Mouse (Mus musculus) embryonic facial prominence, embryonic 11.5 days (tissue): Measurements from ENCODE around the gene Gm21962. TPM values are rescaled to one million over a fixed set of nuclear protein-coding genes. Genes with fewer than 3 reads are reported as not detected.

Source experiments
- ATAC-seq: fragments of 200-750 bp; cut with Nextera tagmentation; replicated peaks from 2 replicates; pipeline ENCODE4 v1.8.0; 2017; ENCODE audit warnings: low read depth; ENCODE audit not compliant: insufficient number of reproducible peaks, low FRiP score, low TSS enrichment
- DNase-seq: peaks from one replicate; pipeline ENCODE4 v3.0.0-alpha.2; 2015; ENCODE audit warnings: low spot score
- H3K27ac ChIP-seq: fragments of 300-500 bp; sonication (generic); replicated peaks from 2 replicates; pipeline ENCODE4 v1.5.1; 2014; ENCODE audit warnings: mild to moderate bottlenecking, low read depth, low read length, control low read depth
- H3K27me3 ChIP-seq: fragments of 300-500 bp; sonication (generic); 2 replicates; pipeline ENCODE4 v1.6.1; 2014; ENCODE audit warnings: mild to moderate bottlenecking, low read length, moderate library complexity, mixed read lengths; ENCODE audit not compliant: control insufficient read depth, insufficient read depth
- H3K36me3 ChIP-seq: fragments of 300-500 bp; sonication (generic); replicated peaks from 2 replicates; pipeline ENCODE4 v1.6.1; 2014; ENCODE audit warnings: low read depth, mild to moderate bottlenecking, low read length, moderate library complexity, mixed read lengths; ENCODE audit not compliant: control insufficient read depth, insufficient read depth
- H3K4me1 ChIP-seq: fragments of 300-500 bp; sonication (generic); 2 replicates; pipeline ENCODE4 v1.6.1; 2014; ENCODE audit warnings: low read length, mixed read lengths; ENCODE audit not compliant: control insufficient read depth, insufficient read depth
- H3K4me2 ChIP-seq: fragments of 300-500 bp; sonication (generic); 2 replicates; pipeline ENCODE4 v1.6.1; 2014; ENCODE audit warnings: low read depth, mild to moderate bottlenecking, control low read depth, low read length, moderate library complexity
- H3K4me3 ChIP-seq: fragments of 300-500 bp; sonication (generic); 2 replicates; pipeline ENCODE4 v1.5.1; 2014; ENCODE audit warnings: low read depth, low read length, control low read depth
- H3K9ac ChIP-seq: fragments of 300-500 bp; sonication (generic); replicated peaks from 2 replicates; pipeline ENCODE4 v1.6.1; 2014; ENCODE audit warnings: mild to moderate bottlenecking, control low read depth, low read length
- H3K9me3 ChIP-seq: fragments of 300-500 bp; sonication (generic); replicated peaks from 2 replicates; pipeline ENCODE4 v1.6.1; 2016; ENCODE audit warnings: mild to moderate bottlenecking, low read length, inconsistent platforms, mixed read lengths; ENCODE audit not compliant: control insufficient read depth
- WGBS: fragments of 180-500 bp; shearing (Covaris S2); extraction: QIAGEN DNeasy Blood & Tissue Kit; methylation state at CpG from one replicate; pipeline ENCODE4 v1.1.7; 2014; 5-methylcytosine and 5-hydroxymethylcytosine counted together
- polyA plus RNA-seq: library from polyadenylated mRNA; unstranded; fragments of >200 nt; fragmentation: Nextera tagmentation; extraction: Ambion mirVana; gene quantifications from 2 replicates; pipeline ENCODE4 v1.2.1, GENCODE M21; 2014

Gm21962 gene
- polyA plus RNA-seq, 1 experiment from 2014 or later = not detected

GRCm38 (mm10) chr3:137682911-137683806, 11.8 kb downstream of the Gm21962 start:
- peak; percentile 95 for ATAC-seq
- no peaks in the 10 kb centered on the region for H3K27me3 ChIP-seq
- no peaks in the 10 kb centered on the region for H3K36me3 ChIP-seq
- no peaks in the 10 kb centered on the region for H3K9me3 ChIP-seq
- H3K4me3 ChIP-seq = no peak overlapping the region
- H3K4me1 ChIP-seq = no peaks in the 10 kb centered on the region
- no peak overlapping the region; the same call in 1 of the 2 replicates for H3K4me2 ChIP-seq
- H3K27ac ChIP-seq = no peak overlapping the region
- DNase-seq = peak; percentile 84
- WGBS = 24% methylated on average over 7 of the region's 7 CpGs
- H3K9ac ChIP-seq = no peak overlapping the region

GRCm38 (mm10) chr3:137683807-137684403, 12.6 kb downstream of the Gm21962 start:
- 26% methylated on average over 6 of the region's 6 CpGs for WGBS
- H3K27ac ChIP-seq = no peak overlapping the region

GRCm38 (mm10) chr3:137686932-137687331, 15.6 kb downstream of the Gm21962 start:
- H3K36me3 ChIP-seq = no peaks in the 10 kb centered on the region
- H3K4me1 ChIP-seq = no peaks in the 10 kb centered on the region
- no peak overlapping the region for H3K4me3 ChIP-seq
- WGBS = 91% methylated on average over 2 of the region's 2 CpGs
- no peak overlapping the region for H3K9ac ChIP-seq
- DNase-seq (no peak), ATAC-seq (no peak)
- no peak overlapping the region for H3K4me2 ChIP-seq
- no peaks in the 10 kb centered on the region for H3K27me3 ChIP-seq
- H3K27ac ChIP-seq = no peak overlapping the region
- H3K9me3 ChIP-seq = no peaks in the 10 kb centered on the region

More at GRCm38 (mm10) chr3:137683807-137684403, 12.6 kb downstream of the Gm21962 start:
- Histone ChIP-seq H3K9ac (no peak overlapping the region), H3K4me3 (no peak overlapping the region), H3K4me2 (no peak overlapping the region; the same call in 1 of the 2 replicates), H3K4me1 (no peaks in the 10 kb centered on the region), H3K27me3 (no peaks in the 10 kb centered on the region), H3K36me3 (no peaks in the 10 kb centered on the region), H3K9me3 (no peaks in the 10 kb centered on the region)
- DNase-seq (peak; percentile 11), ATAC-seq (peak; percentile 31; the same call in 1 of the 2 replicates)

- no peak overlapping the region for H3K4me2 ChIP-seq
- no peak overlapping the region for H3K4me3 ChIP-seq
- no peaks in the 10 kb centered on the region for H3K9me3 ChIP-seq
- DNase-seq (no peak), ATAC-seq (no peak)
- no peaks in the 10 kb centered on the region for H3K27me3 ChIP-seq
- no peaks in the 10 kb centered on the region for H3K4me1 ChIP-seq
- H3K9ac ChIP-seq = no peak overlapping the region
- no peaks in the 10 kb centered on the region for H3K36me3 ChIP-seq
- no peak overlapping the region for H3K27ac ChIP-seq
Observed at GRCm38 (mm10) chr3:137691503-137691902, 20.2 kb downstream of the Gm21962 start.

GRCm38 (mm10) chr3:137715946-137716345, 44.6 kb downstream of the Gm21962 start:
- H3K9ac ChIP-seq = no peak overlapping the region
- H3K27ac ChIP-seq = no peak overlapping the region
- no peaks in the 10 kb centered on the region for H3K27me3 ChIP-seq
- no peaks in the 10 kb centered on the region for H3K9me3 ChIP-seq
- H3K36me3 ChIP-seq = no peaks in the 10 kb centered on the region
- DNase-seq (no peak), ATAC-seq (no peak)
- no peaks in the 10 kb centered on the region for H3K4me1 ChIP-seq
- WGBS = 71% methylated on average over 2 of the region's 2 CpGs
- no peak overlapping the region for H3K4me3 ChIP-seq
- no peak overlapping the region for H3K4me2 ChIP-seq

GRCm38 (mm10) chr3:137716573-137717157, 45.3 kb downstream of the Gm21962 start:
- Histone ChIP-seq H3K9ac (no peak overlapping the region), H3K9me3 (no peaks in the 10 kb centered on the region), H3K27ac (no peak overlapping the region), H3K4me1 (no peaks in the 10 kb centered on the region), H3K36me3 (no peaks in the 10 kb centered on the region), H3K4me2 (no peak overlapping the region), H3K27me3 (no peaks in the 10 kb centered on the region), H3K4me3 (no peak overlapping the region)
- no peak for DNase-seq
- ATAC-seq = no peak
- WGBS = 60% methylated on average over 3 of the region's 3 CpGs
